Mouse (Mus musculus) liver, embryonic 14.5 days (tissue): ENCODE data around the gene Vil1. TPM values are rescaled to one million over a fixed set of nuclear protein-coding genes. Genes with fewer than 3 reads are reported as not detected.
A peak's percentile ranks its signal among the peaks of the same experiment; 100 is the strongest.

Experiments
- ATAC-seq: fragments of 200-750 bp; cut with Nextera tagmentation; 2 replicates; pipeline ENCODE4 v1.8.0; 2017; ENCODE audit warnings: moderate number of reproducible peaks, mild to moderate bottlenecking, moderate library complexity; ENCODE audit not compliant: insufficient read depth
- DNase-seq, 3 experiments: peaks; one replicate each; pipeline ENCODE4 v3.0.0-alpha.2; 2012 to 2013; ENCODE audit warnings: low read depth in 3 of 3, low spot score in 3 of 3
- H3K27ac ChIP-seq: fragments of 300-500 bp; sonication (generic); 2 replicates; pipeline ENCODE4 v1.5.1; 2014; ENCODE audit warnings: moderate library complexity, mild to moderate bottlenecking, control low read depth, inconsistent platforms
- H3K27me3 ChIP-seq: fragments of 300-500 bp; sonication (generic); 2 replicates; pipeline ENCODE4 v1.6.1; 2014; ENCODE audit warnings: mild to moderate bottlenecking, low read length, moderate library complexity; ENCODE audit not compliant: control insufficient read depth, insufficient read depth
- H3K36me3 ChIP-seq: fragments of 300-500 bp; sonication (generic); replicated peaks from 2 replicates; pipeline ENCODE4 v1.6.1; 2014; ENCODE audit warnings: low read depth; ENCODE audit not compliant: control insufficient read depth, insufficient read depth
- H3K4me1 ChIP-seq, 2 experiments: fragments of 200-500 bp in 1 of 2; fragments of 300-500 bp in 1 of 2; sonication (generic) in 1 of 2; replicated peaks; 2 replicates each; pipeline ENCODE4 v1.6.1; 2012 to 2014; ENCODE audit warnings: antibody characterized with exemption in 1 of 2, inconsistent platforms in 1 of 2, low read length in 1 of 2; ENCODE audit not compliant: control insufficient read depth in 2 of 2, insufficient read depth in 2 of 2
- H3K4me2 ChIP-seq: fragments of 300-500 bp; sonication (generic); 2 replicates; pipeline ENCODE4 v1.6.1; 2014; ENCODE audit warnings: low read depth, mild to moderate bottlenecking, control low read depth, moderate library complexity
- H3K4me3 ChIP-seq, 2 experiments: fragments of 200-500 bp in 1 of 2; fragments of 300-500 bp in 1 of 2; sonication (generic) in 1 of 2; 2 replicates each; pipeline ENCODE4 v1.5.1; 2012 to 2014; ENCODE audit warnings: low read depth in 2 of 2, low read length in 2 of 2, mild to moderate bottlenecking in 2 of 2, control low read depth in 1 of 2, inconsistent platforms in 1 of 2, moderate library complexity in 1 of 2; ENCODE audit not compliant: insufficient read depth in 1 of 2
- H3K9ac ChIP-seq: fragments of 300-500 bp; sonication (generic); replicated peaks from 2 replicates; pipeline ENCODE4 v1.6.1; 2014; ENCODE audit warnings: mild to moderate bottlenecking, control low read depth, moderate library complexity
- H3K9me3 ChIP-seq: fragments of 300-500 bp; sonication (generic); 2 replicates; pipeline ENCODE4 v1.6.1; 2016; ENCODE audit warnings: low read length, mixed read lengths; ENCODE audit not compliant: control insufficient read depth
- CTCF ChIP-seq: IDR thresholded peaks from 2 replicates; pipeline ENCODE4 v1.5.1; 2016; ENCODE audit warnings: antibody characterized with exemption, low read depth, control low read depth
- EP300 ChIP-seq: IDR thresholded peaks from 2 replicates; pipeline ENCODE4 v1.6.1; 2016; ENCODE audit warnings: antibody characterized with exemption, low read depth
- WGBS: fragments of 180-500 bp; shearing (Covaris S2); extraction: QIAGEN DNeasy Blood & Tissue Kit; methylation state at CpG from one replicate; pipeline ENCODE4 v1.1.7; 2014; ENCODE audit not compliant: insufficient replicate concordance; 5-methylcytosine and 5-hydroxymethylcytosine counted together
- polyA plus RNA-seq, 2 experiments: library from polyadenylated mRNA; depleted of rRNA in 1 of 2; stranded (reverse) in 1 of 2; unstranded in 1 of 2; fragments of >200 nt; fragmentation: Nextera tagmentation in 1 of 2; extraction: Ambion mirVana in 1 of 2; gene quantifications; 2 replicates each; pipeline versions ENCODE4 v1.2.1 to v1.2.3; 2012 to 2014

Vil1 gene
- polyA plus RNA-seq, 2 experiments: 0.39 to 0.50 TPM

GRCm38 (mm10) chr1:74363437-74363836 lies 45.7 kb upstream of the Vil1 start:
- no peaks in the 10 kb centered on the region for H3K27me3 ChIP-seq
- peaks cover 0 to 6% of the 10 kb centered on the region in 2 experiments; a peak in 3 of 4 replicates for H3K4me1 ChIP-seq
- ATAC-seq (no peak), DNase-seq (no peak)
- H3K4me3 ChIP-seq: no peak overlapping the region
- H3K27ac ChIP-seq: no peak overlapping the region
- no peaks in the 10 kb centered on the region for H3K36me3 ChIP-seq
- 36% methylated on average over 5 of the region's 5 CpGs for WGBS
- H3K9me3 ChIP-seq: no peaks in the 10 kb centered on the region
- no peak overlapping the region for H3K9ac ChIP-seq
- TF ChIP-seq EP300 (no peak), CTCF (no peak)
- no peak overlapping the region for H3K4me2 ChIP-seq

GRCm38 (mm10) chr1:74364270-74364669 lies 44.9 kb upstream of the Vil1 start:
- no peak for ATAC-seq
- no peak for TF ChIP-seq EP300
- no peak for TF ChIP-seq CTCF
- 34% methylated on average over 8 of the region's 8 CpGs for WGBS
- Histone ChIP-seq H3K4me3 (no peak overlapping the region), H3K4me1 (peaks cover 0 to 9% of the 10 kb centered on the region in 2 experiments; a peak in 3 of 4 replicates), H3K4me2 (no peak overlapping the region), H3K9ac (no peak overlapping the region), H3K27me3 (no peaks in the 10 kb centered on the region), H3K27ac (no peak overlapping the region), H3K9me3 (no peaks in the 10 kb centered on the region), H3K36me3 (no peaks in the 10 kb centered on the region)
- DNase-seq: no peak

GRCm38 (mm10) chr1:74367886-74368645 lies 41.1 kb upstream of the Vil1 start:
- Histone ChIP-seq H3K9me3 (no peaks in the 10 kb centered on the region), H3K4me2 (peak overlapping the region; percentile 67), H3K9ac (no peak overlapping the region), H3K4me3 (peak overlapping the region; percentile 32 to 33), H3K4me1 (peaks cover 0 to 9% of the 10 kb centered on the region in 2 experiments; a peak in 3 of 4 replicates), H3K36me3 (no peaks in the 10 kb centered on the region), H3K27ac (no peak overlapping the region), H3K27me3 (no peaks in the 10 kb centered on the region)
- TF ChIP-seq CTCF (peak; percentile 39), EP300 (no peak)
- peak; percentile 77 for ATAC-seq
- DNase-seq: peak in 1 of 3 experiments; percentile 43
- 7% methylated on average over 34 of the region's 34 CpGs for WGBS

GRCm38 (mm10) chr1:74370040-74370439 lies 39.1 kb upstream of the Vil1 start:
- 24% methylated on average over 4 of the region's 4 CpGs for WGBS
- no peak for TF ChIP-seq EP300
- TF ChIP-seq CTCF: no peak

GRCm38 (mm10) chr1:74373372-74373771 lies 35.8 kb upstream of the Vil1 start:
- Histone ChIP-seq H3K9me3 (no peaks in the 10 kb centered on the region), H3K36me3 (no peaks in the 10 kb centered on the region), H3K9ac (no peak overlapping the region), H3K4me2 (no peak overlapping the region), H3K27ac (no peak overlapping the region), H3K27me3 (no peaks in the 10 kb centered on the region), H3K4me1 (peaks cover 0 to 9% of the 10 kb centered on the region in 2 experiments; a peak in 2 of 4 replicates), H3K4me3 (no peak overlapping the region)
- TF ChIP-seq EP300: no peak
- TF ChIP-seq CTCF: no peak
- DNase-seq (no peak), ATAC-seq (no peak)
- 8% methylated on average over 4 of the region's 4 CpGs for WGBS

More at GRCm38 (mm10) chr1:74370040-74370439, 39.1 kb upstream of the Vil1 start:
- Histone ChIP-seq H3K4me2 (no peak overlapping the region), H3K4me3 (no peak overlapping the region), H3K36me3 (no peaks in the 10 kb centered on the region), H3K9me3 (no peaks in the 10 kb centered on the region), H3K9ac (no peak overlapping the region), H3K27me3 (no peaks in the 10 kb centered on the region), H3K4me1 (peaks cover 0 to 10% of the 10 kb centered on the region in 2 experiments; a peak in 2 of 4 replicates), H3K27ac (no peak overlapping the region)
- ATAC-seq: no peak
- no peak for DNase-seq
